Mouse (Mus musculus) yolk sac, embryonic 10.5 days (tissue): ENCODE data around the gene Sh3pxd2a.
"Not testable (repeated sequence)": the region's sequence is repeated elsewhere in the genome, so short reads cannot be mapped to it uniquely, and the experiment has no call there.

Experiments
- DNase-seq: peaks from one replicate; pipeline ENCODE4 v3.0.0-alpha.2; 2017; ENCODE audit warnings: low spot score

The Sh3pxd2a gene

DNA sequence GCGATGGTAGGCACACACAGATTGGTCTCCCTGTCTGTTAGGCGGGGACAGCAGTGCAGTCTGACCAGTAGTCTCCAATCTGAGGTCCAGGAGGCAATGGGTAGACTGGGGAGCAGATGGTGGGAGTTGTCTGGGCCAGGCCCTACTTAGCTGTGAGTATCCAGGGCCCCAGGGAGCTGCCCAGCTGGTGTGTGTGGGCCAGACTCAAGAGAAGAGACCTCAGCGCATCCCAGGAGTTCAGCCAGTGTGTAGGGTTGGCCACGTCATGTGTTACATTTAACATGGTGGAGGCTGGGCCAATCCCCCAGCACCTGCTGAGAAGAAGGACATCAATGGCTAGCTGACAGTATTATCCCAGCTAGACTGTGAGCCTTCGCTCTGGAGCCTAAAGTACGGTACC lies 56.9 kb downstream of the Sh3pxd2a start:
- DNase-seq, result no peak

DNA sequence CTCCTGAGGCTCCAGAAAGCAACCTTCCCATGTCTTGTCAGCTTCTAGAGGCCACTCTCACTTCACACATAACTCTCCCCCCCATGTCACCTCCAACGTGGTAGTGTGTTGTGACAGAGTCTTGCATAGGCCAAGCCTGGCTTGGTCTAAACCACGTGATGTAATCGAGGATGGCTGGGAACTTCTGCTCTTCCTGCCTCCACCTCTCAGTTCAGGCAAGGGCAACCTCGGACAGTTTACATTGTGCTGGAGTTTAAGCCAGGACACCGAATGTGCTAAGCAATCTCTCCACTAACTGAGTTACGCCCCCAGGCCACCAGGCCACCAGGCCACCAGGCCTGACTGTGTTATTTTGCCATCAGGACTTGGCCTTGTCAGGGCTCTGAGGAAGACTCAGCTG lies 57.7 kb downstream of the Sh3pxd2a start:
- DNase-seq, result peak; percentile 52

- DNase-seq, result no peak
Observed at GRCm38 (mm10) chr19:47405548-47405947, 58.7 kb downstream of the Sh3pxd2a start.

DNA sequence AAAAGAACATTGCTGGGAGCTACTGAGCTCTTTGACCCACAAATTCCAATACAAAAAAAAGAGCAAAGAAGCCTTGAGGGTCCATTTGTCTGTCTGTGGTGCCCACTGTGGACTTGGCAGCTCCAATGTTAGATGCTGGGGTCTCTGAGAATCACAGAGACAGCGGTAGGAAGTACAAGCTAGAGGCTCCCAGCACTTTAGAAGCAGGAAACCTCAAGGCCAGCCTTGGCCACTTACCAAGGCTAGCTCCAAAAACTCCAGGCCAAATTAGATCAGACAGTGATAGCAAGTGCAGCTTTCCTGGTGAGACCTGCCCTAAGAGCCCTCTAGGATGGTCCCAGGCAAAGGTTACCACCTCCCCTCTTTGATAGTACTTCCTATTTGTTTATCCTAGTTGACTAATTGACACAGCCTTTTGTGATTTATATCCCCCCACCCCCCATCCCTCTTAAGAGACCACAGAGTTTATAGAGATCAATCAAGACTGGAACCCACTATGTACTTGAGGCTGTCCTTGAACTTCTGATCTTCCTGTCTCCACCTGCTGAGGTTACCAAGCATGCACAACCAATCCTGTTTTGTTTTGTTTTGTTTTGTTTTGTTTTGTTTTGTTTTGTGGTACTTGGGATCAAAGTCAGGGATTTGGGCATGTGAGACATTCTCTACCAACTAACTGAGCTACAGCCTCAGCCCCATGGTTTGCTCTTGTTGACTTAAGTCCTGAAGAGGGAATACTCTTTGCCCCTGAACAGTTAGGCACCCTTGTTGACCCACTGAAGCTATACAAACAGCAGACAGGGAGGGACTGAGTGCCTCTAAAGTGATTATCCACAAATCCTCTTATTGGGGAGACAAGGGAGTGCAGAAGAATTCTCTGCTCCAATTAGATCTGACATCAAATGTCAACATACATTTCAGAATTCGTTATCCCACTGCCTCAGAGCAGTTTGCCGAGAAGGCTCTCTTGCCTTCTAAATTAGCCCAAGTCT lies 60.5 kb downstream of the Sh3pxd2a start:
- peak; percentile 56 for DNase-seq

DNA sequence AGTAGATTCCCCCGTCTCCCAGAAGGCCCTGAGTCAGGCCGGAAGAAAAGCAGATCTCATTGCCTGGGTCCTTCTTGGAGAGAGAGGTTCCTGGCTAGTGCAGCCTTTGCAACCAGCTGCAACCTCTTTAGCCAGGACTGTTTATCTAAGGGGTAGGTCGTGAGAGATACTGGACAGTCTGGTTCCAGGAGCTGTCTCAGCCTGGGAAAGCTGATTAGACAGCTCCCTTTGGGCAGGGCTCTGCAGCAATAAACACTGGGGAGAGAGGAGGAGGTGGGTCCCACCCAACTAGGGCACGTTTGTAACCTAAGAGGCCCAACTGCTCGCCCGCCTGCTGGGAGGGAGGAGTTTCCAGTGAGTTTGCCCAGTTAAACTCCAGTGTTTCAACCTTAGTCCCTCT lies 61.2 kb downstream of the Sh3pxd2a start:
- DNase-seq, result peak; percentile 92

GRCm38 (mm10) chr19:47402544-47402943 lies 61.7 kb downstream of the Sh3pxd2a start:
- DNase-seq, result no peak

GRCm38 (mm10) chr19:47399709-47400108 lies 64.5 kb downstream of the Sh3pxd2a start:
- no peak for DNase-seq

GRCm38 (mm10) chr19:47399029-47399428 lies 65.2 kb downstream of the Sh3pxd2a start:
- DNase-seq, result no peak

- no peak for DNase-seq
Observed at GRCm38 (mm10) chr19:47397882-47398671, 66.1 kb downstream of the Sh3pxd2a start.

DNA sequence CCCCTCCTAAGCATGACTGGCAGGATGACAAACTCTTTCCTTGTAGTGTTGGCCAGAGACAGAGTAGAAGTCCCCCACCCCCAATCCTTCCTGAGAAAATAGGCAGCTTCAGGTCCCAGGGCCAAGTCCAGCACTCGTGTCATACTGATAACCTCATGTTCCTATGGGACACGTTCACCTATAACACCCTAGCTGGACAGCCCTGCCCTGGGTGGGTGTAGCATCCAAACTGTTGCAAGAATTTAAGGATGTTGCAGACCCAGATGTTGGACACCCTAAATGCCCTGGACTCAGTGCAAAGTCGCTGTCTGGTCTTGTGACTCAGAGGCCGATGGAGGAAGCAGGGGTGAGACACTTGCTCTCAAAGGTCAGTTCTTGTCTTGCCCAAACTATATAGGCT lies 68.9 kb downstream of the Sh3pxd2a start:
- DNase-seq, result peak; percentile 39

- DNase-seq, result not testable (repeated sequence)
Observed at GRCm38 (mm10) chr19:47394781-47395180, 69.4 kb downstream of the Sh3pxd2a start.

- DNase-seq, result no peak
Observed at GRCm38 (mm10) chr19:47390878-47391277, 73.3 kb downstream of the Sh3pxd2a start.

- no peak for DNase-seq
Observed at GRCm38 (mm10) chr19:47387887-47388286, 76.3 kb downstream of the Sh3pxd2a start.

DNA sequence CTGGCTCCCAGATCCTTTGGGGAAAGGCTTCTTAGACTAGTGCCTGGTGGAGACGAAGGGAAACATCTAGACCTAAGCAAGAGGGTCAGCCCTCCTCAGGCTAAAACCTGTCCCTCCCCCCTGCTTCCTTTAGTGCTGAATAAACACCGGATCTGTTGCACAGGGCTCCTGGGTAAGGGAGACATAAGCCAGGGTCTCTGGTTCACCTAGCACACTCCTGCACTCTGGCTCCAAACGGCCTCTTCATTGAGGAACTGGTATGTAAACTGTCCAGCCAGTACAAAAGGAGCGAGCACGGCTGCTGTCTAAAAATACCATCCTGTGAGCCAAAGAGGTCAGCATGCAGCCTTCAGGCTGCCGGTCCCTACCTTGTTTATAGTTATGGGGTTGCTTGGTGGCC lies 76.8 kb downstream of the Sh3pxd2a start:
- DNase-seq, result peak; percentile 51

GRCm38 (mm10) chr19:47385971-47386370 lies 78.2 kb downstream of the Sh3pxd2a start:
- DNase-seq, result no peak

GRCm38 (mm10) chr19:47384639-47385038 lies 79.6 kb downstream of the Sh3pxd2a start:
- no peak for DNase-seq

DNA sequence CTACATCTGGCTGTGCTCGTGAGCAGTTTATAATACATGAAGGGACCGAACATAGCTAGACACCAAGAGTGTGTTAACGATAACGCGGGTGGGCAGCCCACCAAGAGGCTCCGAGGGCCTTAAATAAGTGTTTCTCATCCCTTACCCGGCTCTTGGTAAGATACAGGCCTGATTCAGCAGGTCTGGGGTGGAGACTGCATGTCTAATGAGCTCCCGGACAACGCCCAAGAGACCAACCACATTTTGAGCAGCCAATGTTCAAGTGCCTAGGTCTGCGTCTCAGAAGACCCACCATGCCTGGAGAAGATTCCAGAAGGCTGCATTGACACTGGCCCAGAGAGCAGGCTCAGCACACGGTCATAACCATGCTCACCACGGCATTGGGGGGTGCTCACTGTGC lies 80.2 kb downstream of the Sh3pxd2a start:
- no peak for DNase-seq

DNA sequence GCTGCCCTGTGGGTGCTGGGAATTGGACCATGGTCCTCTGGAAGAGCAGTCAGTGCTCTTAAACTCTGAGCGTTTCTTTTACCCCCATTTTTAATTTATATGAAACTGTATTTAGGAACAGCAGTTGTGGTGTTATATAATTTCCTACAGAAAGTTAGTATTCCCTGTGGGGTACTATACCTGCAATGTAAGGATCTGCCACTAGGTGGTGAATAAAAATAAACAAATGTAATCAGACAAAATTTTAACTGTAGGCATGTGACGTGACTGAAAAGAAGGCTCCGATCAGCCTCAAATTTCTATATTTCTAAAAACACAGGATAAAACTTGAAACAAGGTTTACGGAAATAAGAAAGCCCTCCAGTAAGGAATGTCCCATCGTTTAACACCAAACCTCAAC lies 81.9 kb downstream of the Sh3pxd2a start:
- DNase-seq, result no peak

DNA sequence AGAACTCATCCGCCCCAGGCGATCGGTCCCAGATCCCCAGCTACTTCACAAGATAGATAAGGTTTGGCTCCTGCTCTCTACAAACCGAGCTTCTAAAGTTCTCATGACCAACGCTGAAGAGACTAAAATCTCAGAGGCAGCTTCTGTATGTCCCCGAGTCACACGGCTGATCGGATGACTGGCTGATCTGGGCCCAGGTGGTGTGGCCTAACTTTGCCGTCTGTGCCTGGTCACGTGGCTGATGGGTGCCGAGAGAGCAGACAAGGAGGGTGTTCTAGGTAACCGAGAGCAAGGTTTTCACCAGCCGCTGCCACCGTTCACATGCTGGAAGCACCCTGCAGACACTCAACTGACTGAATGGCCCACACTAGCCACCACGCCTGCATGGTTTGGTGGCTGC lies 83.2 kb downstream of the Sh3pxd2a start:
- DNase-seq, result no peak

DNA sequence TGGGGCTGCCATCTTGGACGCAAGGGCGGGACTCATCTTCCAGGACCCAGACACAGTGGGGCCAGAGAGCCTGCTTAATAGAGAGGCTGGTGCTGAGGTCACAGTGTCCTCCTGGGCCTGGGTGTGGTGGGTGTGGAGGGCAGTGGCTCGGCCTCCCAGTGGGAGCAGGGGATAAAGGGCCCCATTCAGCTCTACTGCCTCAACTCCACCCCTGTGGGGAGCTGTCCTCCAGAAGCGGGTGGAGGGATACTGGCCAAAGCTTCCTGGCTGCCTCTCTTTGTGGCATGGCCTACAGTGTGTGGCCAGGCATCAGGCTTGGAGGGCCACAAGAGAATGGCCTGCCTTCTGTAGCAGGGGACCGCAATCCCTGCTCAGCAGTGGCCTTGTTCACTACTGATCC lies 85.1 kb downstream of the Sh3pxd2a start:
- no peak for DNase-seq

GRCm38 (mm10) chr19:47374916-47375573 lies 89.2 kb downstream of the Sh3pxd2a start:
- no peak for DNase-seq

DNA sequence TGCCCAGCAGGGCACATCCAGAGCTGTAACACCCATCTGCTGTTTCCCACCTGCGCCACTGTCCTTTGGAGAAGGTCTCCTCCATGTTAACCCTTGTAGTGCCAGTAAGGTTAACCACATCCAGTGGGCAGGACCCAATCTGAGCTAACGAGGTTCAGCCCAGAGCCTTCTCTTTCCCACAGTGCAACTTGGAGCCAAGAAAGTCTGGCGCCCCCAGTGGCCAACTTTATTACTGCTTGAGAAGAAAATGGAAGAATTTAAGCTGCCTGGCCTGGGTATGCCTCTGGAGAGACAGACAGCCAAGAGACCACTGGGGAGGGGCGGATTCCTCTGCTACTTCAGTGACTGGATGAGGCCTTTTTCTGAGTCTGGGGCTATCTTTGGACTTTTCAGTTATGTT lies 89.8 kb downstream of the Sh3pxd2a start:
- DNase-seq, result no peak
